Mouse (Mus musculus) urinary bladder, adult 18-20 months (tissue): ENCODE measurements at regions not wholly inside any gene's neighbourhood (a gene's known extent, or its start where the extent isn't known, plus 50 kb on each side); places are given as distances from the start of the nearest gene placed in this dataset.
"Not testable (repeated sequence)": the region's sequence is repeated elsewhere in the genome, so short reads cannot be mapped to it uniquely, and the experiment has no call there.

Experiments
- DNase-seq, 2 experiments: peaks; one replicate each; pipeline ENCODE4 v3.0.0; 2022; ENCODE audit warnings: low spot score in 2 of 2, mixed read lengths in 2 of 2

DNA sequence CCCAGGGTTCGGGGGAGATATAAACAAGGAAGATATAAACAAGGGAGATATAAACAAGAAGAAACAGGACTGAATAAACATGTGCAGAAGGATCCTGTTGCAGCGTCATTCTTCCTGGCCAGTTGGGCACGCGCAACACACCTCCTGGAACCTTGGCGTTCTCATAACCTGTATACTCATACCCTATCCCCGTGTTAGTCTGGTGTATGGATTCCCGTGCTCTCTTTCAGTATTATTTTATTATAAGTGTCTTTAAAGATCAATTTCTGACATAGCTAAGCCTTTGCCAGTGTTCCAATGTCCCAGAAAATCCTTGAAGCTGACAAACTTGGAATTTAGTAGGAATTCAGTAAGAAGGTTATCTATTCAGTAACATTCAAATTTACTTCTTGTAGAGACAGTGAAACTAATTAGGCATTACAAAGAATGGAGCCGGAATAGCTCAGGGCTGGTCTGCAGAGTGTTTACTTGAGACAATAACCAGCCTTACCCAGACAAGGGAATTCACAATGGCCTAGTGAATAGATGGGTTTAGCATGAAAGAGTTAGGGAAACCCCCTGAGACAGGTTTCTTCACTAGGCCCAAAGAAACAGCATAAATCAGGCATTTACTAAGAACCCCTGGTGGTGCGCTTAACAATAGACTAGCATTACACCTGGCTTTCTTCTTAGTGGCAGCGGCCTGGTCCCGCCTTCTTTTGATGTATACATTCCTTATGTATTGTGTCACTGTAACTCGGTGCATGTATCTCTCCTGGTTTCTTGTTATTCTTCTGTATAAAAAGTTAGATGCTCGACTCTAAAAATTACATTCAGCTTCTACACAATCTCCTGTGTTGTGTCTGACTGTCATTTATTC is 458.4 kb downstream of the Epm2a start:
- not testable (repeated sequence) for DNase-seq

DNA sequence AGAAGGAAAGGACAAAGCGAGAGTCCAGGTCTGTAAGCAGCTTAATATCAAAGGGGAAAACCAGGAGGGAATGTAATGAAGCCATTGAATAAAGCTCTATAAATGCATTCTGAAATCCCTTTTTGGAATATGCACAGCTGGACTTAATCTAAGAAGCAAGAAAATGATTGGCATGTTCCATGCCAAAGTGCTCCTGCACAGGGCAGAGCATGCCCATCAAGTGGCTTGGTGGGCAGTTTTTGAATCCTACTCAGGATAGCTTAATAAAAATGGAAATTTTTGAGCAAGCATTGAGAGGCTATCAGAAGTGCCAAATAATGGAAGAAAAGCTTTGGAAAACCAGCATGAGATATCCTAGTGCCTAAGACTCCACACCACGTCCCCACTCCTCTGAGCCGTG is 466.1 kb downstream of the Epm2a start:
- DNase-seq, result no peak

DNA sequence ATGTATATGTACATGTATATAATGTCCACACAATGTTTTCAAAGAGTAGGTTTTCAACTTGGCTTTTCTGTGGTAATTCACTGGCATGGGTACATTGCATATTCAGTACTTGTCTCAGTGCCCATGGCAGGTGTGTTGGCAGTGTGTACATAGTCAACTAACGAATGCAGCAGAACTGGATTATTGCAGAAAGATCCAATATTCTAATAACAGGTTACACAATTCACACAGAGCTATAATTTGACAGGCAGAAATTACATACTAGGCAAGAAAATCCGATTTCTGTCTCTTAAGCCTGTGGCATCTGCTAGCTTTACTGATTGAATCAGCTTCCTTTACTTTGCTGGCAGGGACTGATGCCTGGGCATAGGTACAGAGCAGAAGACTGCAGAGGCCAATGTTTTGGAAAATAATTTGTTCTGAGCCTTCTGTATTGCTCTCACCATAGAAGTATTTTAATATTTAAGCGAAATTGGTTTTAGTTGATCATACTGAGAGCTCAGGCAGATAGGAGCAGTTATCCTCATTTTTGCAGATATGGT is 479.3 kb downstream of the Epm2a start:
- no peak for DNase-seq

DNA sequence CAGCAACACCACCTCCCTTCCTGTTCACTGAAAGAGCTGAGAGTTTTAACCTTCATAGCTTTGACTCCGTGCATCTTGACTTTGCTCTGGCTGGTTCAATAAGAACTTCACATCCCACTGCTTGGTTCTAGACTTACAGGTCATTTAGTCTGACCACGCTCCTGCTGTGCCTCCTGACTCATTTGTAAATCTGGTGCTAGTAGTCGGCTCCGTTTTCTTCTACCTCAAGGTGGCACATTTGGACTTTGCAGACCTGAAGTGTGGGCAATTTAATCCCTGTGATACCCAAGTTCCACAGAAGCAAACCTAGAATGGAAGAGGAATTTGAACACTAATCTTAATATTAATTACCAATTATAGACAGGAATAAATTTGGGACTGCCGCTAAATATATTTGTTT is 497.9 kb downstream of the Epm2a start:
- DNase-seq, result no peak

DNA sequence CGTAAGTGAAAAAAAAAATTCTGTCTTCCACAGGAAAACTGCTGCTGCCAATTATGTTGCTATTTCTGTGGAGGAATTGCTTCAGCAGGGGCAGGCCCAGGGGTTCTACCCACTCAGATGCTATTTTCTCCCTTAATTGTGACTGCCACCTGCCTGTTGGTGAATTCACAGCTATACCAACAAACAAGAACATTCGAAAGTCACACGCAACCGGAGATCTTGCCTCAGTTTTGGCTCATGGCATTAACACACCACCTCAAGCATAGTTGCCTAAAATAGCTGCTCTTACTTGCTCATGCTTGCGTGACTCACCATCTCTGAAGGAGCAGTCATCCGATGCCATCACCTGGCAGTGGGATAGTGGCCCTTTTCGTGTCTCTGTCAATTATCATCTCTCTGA is 498.3 kb downstream of the Epm2a start:
- no peak for DNase-seq

DNA sequence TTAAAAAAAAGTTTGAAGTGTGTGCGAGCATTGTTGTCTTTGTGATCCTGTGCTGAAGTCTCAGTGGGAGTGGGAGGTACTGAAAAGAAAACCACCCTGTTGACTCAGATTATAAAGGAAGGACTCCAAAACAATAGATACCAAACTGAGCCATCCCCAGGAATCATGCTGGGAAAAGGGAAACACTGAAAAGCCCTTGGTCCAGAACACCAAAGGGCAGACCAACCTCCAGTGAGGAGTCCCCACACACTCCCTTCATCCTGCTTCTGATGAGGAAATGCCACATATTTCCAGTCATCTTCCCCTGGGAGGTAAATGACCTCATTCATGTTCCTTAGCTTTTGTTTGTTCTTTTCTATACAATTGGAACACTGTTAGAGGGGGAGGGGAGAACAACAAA is 502.9 kb downstream of the Epm2a start:
- DNase-seq, result no peak

DNA sequence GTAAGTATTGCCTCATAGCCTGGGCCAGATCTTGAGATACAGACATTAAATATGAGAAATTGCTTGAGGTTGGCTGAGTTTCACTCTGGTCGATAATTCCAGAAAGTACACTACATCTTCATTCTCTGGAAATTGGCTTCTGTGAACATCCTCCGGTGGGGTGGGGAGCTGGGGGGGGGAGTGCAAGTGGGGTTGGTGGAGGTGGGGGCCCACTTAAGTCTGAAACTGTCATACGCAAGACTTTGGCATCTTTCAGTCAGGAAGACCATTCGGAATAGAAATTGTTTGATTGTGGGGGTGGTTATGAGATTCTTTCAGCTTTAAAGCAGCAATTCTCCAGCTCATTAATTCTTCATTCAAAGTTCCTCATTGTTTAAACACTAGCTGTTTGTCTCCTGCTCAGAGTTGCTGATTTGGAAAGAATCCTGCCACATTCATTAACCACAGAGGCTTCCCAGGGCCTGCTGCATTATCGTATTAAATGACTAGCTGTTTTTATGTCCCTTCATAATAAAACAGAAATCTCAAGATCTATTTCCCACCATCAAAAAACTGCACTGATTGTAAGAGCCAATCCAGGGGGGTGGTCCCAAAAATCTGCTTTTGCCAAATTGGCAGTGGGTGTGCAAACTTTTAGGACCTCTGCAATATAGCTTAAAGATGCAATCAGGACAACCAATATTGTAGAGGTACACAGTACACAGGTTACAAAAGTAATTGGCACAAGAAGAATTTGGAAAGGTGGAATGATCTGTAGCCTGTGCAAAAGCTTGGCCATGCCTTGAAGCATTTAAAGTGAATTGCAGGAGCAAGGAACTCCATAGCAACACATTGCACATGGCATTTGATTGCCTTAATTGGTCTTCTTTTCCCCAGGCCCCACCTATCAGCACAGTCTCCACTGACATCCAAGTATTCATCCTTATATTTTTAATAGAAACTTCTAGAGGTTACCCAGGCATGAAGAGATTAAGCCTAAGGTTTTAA is 532.2 kb downstream of the Epm2a start:
- DNase-seq, result no peak

DNA sequence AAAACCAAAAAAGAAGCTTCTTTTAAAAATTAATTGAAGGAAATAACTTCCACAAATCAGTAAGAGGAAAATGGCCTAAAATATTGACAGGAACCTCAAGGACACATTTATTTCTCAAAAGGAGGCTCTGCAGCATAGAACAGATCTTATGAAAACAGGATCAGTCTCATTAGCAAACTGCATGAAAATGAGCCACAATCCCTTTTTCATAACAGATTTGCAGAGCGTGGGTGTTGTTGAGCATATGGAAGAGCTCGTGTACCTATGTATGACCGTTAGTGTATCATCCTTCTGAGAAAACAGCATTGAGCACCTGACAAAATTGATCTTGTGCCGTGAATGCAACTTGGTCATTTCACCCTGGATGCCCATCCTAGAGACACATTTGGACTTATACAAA is 543.0 kb downstream of the Epm2a start:
- no peak for DNase-seq

DNA sequence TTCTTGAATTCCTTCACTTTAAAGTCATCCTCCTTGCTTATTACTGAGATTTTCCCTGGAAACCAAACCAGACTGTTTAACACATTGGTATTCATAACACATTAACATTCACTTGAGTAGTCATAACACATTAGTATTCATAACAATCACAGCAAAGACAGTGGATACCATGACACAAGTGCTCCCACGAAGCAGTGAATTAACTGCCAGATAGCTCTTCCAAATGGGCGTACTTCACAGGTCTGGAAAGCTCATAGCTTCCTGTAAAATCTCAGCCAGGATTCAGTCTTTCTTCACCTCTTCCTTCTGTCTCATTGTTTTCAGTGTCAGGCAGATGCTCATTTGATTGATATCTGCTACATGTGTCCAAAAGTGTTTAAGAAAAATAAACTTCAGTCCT is 545.7 kb downstream of the Epm2a start:
- no peak for DNase-seq

DNA sequence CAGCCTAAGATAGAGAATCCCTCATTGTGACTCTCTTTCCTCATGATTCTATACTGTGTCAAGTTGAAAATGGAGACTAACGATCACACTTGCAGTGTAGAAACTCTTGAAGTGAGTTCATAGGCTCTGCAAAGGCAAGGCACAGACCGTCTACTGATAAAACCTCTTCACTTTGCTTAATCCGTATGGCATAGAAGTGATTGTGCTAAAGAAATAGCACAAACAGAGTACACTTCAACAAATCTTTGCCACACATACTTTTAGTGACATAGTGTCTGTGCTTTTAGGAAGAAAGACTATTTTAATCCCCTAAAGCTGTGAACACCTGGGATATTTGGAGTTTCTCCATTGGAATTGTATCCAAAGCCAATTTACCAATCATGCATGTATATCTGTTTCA is 578.9 kb downstream of the Epm2a start:
- DNase-seq, result no peak

DNA sequence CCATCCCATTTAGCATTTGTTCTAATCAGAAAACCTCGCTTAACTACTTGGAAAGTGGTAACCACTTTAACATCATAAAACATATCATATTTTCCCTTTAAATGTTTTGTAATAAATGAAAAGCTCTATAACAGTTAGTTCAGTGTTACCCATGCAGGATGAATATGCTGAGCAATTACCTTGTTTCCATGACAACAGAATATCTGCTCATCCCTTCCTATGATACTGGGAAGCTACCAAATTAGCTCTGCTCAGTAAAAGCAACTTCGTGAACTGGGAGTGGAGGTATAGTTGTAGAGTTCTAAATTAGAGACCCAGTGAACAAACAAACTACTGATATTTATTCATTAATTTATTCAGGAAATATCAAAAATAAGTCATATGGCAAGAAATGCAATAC is 595.0 kb downstream of the Epm2a start:
- no peak for DNase-seq

DNA sequence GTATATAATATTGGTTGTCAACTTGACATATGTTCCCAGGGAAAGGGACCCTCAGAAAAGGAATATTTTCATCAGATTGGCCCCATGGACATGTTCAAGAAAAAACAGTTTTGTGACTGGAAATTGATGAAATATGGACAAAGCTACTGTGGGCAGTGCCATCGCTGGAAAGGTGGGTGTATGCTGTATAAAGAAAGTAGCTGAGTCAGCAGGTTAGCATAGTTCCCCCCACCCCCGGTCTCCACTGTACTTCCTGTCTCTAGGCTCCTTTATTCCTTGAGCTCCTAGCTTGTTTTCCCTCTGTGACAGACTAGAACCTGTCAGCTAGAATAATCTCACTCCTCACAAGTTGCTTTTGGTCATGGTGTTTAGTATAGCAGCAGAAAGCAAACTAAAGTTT is 599.6 kb downstream of the Epm2a start:
- DNase-seq, result no peak

DNA sequence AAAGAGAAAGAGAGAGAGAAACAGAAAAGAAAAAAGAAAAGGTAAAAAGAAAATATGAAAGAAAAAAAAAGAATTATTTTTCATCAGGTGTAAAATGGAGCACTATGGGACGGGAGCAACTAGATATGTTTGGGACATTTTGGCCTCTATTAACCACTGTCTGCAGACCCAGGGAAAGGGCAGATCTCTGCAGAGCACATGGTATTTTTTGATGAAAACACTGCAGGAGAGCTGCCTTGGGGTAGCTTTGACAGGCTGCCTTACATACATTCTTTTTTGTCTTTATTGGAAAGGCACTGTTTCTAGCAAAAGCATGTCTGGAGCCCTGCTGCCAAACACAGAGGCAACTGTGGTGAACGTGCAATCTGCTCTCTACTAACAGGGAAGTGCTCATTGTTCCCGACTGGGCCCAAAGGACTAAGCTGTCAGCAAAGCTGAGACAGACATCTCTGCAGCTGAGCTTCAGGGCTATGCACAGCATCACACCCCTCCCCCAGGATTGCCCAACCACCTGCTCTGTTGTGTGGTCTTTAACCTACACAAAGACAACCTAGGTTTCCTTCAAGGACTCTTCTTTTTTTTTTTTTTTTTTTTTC is 617.2 kb downstream of the Epm2a start:
- DNase-seq, result no peak

DNA sequence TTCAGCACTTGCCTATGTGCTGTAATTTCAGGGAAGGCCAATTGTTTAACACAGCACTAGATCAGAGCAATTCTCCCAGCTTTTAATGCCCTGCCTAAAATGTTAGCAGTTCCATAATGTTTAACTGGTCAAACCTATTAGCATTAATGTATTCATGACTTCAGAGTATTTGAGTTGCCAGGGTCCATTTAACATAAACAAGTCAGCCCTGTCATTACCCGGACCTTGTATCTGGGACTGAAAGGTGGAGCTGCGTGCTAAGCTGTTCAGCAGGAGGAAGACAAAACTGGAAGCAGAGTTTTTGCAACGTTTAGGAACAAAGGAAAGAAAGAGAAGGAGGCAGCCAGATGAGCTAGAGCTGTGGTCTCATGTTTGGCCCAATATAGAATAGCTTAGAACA is 661.8 kb downstream of the Epm2a start:
- DNase-seq, result no peak

DNA sequence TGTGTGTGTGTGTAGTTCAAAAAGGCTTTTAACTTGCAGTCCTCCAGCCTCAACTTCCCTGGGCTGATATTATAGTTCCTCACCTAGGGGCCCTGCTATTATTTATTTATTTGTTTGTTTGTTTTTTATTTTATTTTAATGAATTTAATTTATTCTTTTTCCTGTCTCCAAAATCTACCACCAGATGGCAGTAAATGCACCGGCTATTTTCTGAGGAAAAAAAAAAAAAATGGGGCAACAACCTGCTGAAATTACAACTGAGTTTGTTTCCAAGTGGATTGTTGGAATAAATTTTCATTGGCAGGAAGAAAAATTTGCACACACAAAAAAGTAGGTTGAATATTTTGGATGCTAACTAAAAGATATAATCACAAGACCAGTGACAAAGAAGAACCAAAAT is 662.7 kb downstream of the Epm2a start:
- DNase-seq, result no peak

DNA sequence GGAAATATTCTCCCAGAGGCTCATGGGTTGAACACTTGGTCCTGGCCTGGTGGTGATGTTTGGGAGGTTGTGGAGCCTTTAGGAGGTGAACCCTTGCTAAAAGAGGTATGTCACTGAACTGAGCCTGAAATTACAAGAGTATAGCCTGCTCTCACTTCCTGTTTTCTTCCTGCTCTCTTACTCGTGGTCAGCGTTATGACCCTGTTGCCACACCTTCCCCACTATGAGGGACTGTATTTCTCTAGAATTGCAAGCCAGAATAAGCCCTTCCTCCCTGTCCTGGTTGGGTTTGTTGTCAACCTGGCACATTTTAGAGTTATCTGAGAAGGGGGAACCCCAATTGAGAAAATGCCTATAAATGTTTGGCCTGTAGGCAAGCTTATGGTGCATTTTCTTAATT is 674.1 kb downstream of the Epm2a start:
- no peak for DNase-seq

DNA sequence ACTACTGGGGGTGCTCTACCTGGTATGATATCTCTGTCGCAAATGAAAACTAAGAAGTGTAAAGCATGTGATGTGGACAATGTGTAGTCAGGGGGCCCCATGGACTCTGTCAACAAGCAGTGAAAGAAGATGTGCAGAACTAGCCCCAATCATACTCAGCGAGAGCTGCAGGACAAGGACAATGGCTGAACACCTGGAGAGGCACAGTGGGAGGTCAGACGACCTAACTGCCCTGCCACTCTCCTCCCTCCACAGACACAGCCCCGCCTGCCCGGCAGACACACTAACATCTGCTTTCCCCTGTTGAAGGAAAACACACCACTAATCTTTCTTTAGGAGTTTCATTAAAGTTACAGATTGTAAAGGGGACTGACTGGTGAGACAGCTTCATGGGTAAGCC is 675.1 kb downstream of the Epm2a start:
- no peak for DNase-seq

DNA sequence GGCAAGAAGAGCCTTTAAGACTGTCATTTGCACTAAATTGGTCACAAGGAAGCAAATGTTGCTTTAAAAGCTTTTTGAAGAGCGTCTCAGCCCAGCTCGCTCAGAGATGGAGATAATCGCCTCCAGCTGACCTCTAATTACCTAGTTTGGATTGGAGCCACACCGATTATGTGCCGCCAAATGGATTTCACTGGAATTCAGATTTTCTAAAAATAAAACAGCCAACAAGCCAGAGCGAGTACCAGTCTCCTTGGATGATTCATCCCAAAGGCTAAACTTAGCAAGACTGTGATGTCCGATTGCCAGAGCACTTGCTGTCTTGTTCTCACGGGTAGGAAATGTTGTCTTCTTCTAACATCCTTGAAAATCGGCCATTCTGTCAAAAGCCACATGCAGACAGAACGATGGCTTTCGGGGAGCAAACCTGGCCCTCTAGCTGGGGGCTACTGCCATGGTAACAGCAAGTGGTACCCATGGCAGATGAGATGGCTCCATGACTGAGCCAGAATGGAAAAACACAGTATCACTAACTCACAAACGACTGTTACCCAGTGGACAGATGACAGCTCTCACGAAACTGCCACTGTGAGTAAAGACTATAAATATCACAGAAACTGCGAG is 676.1 kb downstream of the Epm2a start:
- no peak for DNase-seq

DNA sequence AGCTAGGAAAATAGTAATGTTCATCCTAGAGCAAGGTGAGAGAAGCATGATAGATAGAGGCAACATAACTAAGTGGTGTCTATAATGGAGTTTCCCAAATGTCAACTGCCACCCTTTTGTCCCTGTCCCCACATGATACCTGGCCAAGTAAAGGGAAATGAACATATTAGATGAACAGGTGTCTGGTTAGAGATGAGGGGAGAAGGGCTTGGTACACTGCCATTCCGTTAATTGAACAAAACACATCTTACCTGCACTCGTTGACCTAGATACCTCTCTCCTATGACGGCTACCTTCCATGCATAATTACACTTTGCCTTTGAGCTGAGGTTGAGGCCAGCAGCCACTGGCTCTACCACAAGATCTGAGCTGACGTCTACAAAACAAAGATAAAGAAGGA is 677.4 kb downstream of the Epm2a start:
- no peak for DNase-seq

DNA sequence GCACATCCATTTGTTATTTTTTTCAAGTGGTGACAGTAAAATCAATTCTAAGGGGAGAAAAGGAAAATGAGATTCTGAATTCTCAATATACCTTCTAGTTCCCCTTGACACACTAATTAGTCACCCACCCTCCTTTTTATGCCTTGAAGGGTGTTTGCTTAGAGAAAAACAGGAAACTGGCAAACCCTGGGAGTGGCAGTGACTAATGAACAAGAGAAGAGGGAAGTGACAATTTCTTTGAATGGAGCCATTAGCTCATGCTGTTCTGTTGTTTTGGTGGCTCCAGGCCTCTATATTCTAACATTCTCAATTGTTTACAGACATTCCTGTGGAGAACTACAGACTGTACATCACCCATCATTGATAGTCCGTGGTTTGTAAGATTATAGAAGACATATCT is 692.0 kb downstream of the Epm2a start:
- no peak for DNase-seq

DNA sequence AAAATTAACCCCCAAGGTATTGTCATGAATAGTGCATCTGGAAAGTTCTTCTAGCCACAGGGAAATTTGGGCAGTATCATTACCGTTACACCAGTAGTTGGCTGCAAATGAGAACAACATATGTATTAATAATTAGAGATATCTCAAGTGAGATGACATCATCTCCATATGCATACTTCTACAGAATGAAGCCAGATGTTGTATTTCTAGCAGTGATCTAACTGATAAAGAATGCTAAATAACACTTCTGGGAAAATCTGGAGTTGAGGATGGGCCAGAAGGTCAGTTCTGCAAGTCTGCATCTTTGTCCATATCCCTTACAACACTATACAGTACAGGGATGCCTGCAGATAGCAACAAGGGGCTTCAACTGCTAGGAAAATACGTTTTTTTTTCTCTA is 702.7 kb downstream of the Epm2a start:
- no peak for DNase-seq

DNA sequence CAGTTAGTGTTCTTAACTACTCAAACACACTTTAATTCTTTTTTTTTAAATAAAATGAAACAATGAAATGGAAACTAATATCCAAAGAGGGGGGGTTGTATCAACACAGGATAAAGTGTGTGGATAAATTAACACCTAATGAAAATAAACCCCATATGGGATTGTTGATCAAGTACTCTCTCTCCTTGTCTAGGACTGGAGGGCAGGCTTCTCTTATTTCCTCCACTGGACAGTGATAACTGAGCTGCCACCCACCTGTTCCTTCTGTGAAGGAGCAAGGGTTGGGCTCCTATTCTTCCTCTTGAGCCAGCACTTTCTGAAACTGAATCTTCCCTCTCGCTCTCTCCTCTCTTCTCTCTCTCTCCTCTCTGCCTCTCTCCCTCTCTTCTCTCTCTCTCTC is 716.5 kb downstream of the Epm2a start:
- no peak for DNase-seq
